Mouse (Mus musculus) lung, embryonic 16.5 days (tissue): ENCODE measurements at regions not wholly inside any gene's neighbourhood (a gene's known extent, or its start where the extent isn't known, plus 50 kb on each side); places are given as distances from the start of the nearest gene placed in this dataset.

Source experiments
- ATAC-seq: fragments of 200-750 bp; cut with Nextera tagmentation; 2 replicates; pipeline ENCODE4 v1.8.0; 2017; ENCODE audit warnings: low read depth, mild to moderate bottlenecking, moderate library complexity
- H3K27ac ChIP-seq: fragments of 300-500 bp; sonication (generic); 2 replicates; pipeline ENCODE4 v1.5.1; 2014; ENCODE audit warnings: mild to moderate bottlenecking, control low read depth, low read length
- H3K27me3 ChIP-seq: fragments of 300-500 bp; sonication (generic); 2 replicates; pipeline ENCODE4 v1.6.1; 2014; ENCODE audit warnings: low read depth, low read length, mixed read lengths; ENCODE audit not compliant: control insufficient read depth, insufficient read depth
- H3K36me3 ChIP-seq: fragments of 300-500 bp; sonication (generic); 2 replicates; pipeline ENCODE4 v1.6.1; 2014; ENCODE audit warnings: low read length; ENCODE audit not compliant: control insufficient read depth, insufficient read depth
- H3K4me1 ChIP-seq: fragments of 300-500 bp; sonication (generic); replicated peaks from 2 replicates; pipeline ENCODE4 v1.6.1; 2014; ENCODE audit warnings: low read length, mixed read lengths; ENCODE audit not compliant: control insufficient read depth, insufficient read depth
- H3K4me2 ChIP-seq: fragments of 300-500 bp; sonication (generic); 2 replicates; pipeline ENCODE4 v1.6.1; 2014; ENCODE audit warnings: low read depth, low read length, control low read depth
- H3K4me3 ChIP-seq: fragments of 300-500 bp; sonication (generic); 2 replicates; pipeline ENCODE4 v1.5.1; 2014; ENCODE audit warnings: mild to moderate bottlenecking, low read length, control low read depth
- H3K9ac ChIP-seq: fragments of 300-500 bp; sonication (generic); 2 replicates; pipeline ENCODE4 v1.6.1; 2014; ENCODE audit warnings: low read length, control low read depth
- H3K9me3 ChIP-seq: fragments of 300-500 bp; sonication (generic); 2 replicates; pipeline ENCODE4 v1.6.1; 2016; ENCODE audit warnings: low read length; ENCODE audit not compliant: control insufficient read depth
- WGBS: fragments of 180-500 bp; shearing (Covaris S2); extraction: QIAGEN DNeasy Blood & Tissue Kit; methylation state at CpG from one replicate; pipeline ENCODE4 v1.1.7; 2014; 5-methylcytosine and 5-hydroxymethylcytosine counted together

GRCm38 (mm10) chr13:71736821-71737345 lies 226.6 kb downstream of the Irx1 start:
- H3K4me1 ChIP-seq, result no peaks in the 10 kb centered on the region

GRCm38 (mm10) chr13:71734261-71734660 lies 229.3 kb downstream of the Irx1 start:
- Histone ChIP-seq H3K9ac (no peak overlapping the region), H3K4me2 (no peak overlapping the region), H3K27ac (no peak overlapping the region), H3K36me3 (no peaks in the 10 kb centered on the region), H3K4me3 (no peak overlapping the region), H3K27me3 (no peaks in the 10 kb centered on the region), H3K4me1 (no peaks in the 10 kb centered on the region), H3K9me3 (no peaks in the 10 kb centered on the region)
- WGBS, result 19% methylated on average over 12 of the region's 12 CpGs
- ATAC-seq, result peak; percentile 80

More at GRCm38 (mm10) chr13:71736821-71737345, 226.6 kb downstream of the Irx1 start:
- no peak overlapping the region for H3K4me2 ChIP-seq
- no peaks in the 10 kb centered on the region for H3K9me3 ChIP-seq
- no peaks in the 10 kb centered on the region for H3K27me3 ChIP-seq
- H3K9ac ChIP-seq, result no peak overlapping the region
- H3K27ac ChIP-seq, result no peak overlapping the region
- no peak overlapping the region for H3K4me3 ChIP-seq
- WGBS, result 53% methylated on average over 8 of the region's 8 CpGs
- peak; percentile 71; the same call in 1 of the 2 replicates for ATAC-seq
- H3K36me3 ChIP-seq, result no peaks in the 10 kb centered on the region

DNA sequence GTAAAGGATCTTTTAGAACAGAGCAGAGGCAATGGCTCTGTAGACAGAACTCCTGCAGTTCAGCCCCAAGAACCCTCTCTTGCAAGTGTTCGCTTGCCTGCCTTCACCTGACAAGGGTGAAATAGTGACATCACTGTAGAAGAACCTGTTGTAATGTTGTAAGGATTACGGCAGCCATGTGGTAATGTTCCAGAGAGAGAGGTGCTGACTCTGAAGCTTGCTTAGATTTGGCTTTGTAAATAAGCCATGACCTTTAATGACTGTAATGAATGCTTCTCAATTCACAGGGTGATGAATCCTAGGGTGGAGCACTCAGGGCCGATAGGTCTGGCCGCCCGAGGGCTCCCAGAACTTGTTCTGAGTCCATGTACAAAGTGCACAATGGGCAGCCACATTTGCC lies 230.2 kb downstream of the Irx1 start:
- no peak for ATAC-seq
- H3K4me1 ChIP-seq, result no peaks in the 10 kb centered on the region
- H3K27me3 ChIP-seq, result no peaks in the 10 kb centered on the region
- WGBS, result 76% methylated on average over 5 of the region's 5 CpGs
- H3K36me3 ChIP-seq, result no peaks in the 10 kb centered on the region
- H3K4me2 ChIP-seq, result no peak overlapping the region
- no peak overlapping the region for H3K9ac ChIP-seq
- no peak overlapping the region for H3K4me3 ChIP-seq
- H3K27ac ChIP-seq, result no peak overlapping the region
- no peaks in the 10 kb centered on the region for H3K9me3 ChIP-seq

GRCm38 (mm10) chr13:71732903-71733302 lies 230.6 kb downstream of the Irx1 start:
- Histone ChIP-seq H3K27me3 (no peaks in the 10 kb centered on the region), H3K4me1 (no peaks in the 10 kb centered on the region), H3K4me3 (no peak overlapping the region), H3K4me2 (no peak overlapping the region), H3K9ac (no peak overlapping the region), H3K36me3 (no peaks in the 10 kb centered on the region), H3K9me3 (no peaks in the 10 kb centered on the region), H3K27ac (no peak overlapping the region)
- WGBS, result 41% methylated on average over 1 of the region's 1 CpGs
- no peak for ATAC-seq

DNA sequence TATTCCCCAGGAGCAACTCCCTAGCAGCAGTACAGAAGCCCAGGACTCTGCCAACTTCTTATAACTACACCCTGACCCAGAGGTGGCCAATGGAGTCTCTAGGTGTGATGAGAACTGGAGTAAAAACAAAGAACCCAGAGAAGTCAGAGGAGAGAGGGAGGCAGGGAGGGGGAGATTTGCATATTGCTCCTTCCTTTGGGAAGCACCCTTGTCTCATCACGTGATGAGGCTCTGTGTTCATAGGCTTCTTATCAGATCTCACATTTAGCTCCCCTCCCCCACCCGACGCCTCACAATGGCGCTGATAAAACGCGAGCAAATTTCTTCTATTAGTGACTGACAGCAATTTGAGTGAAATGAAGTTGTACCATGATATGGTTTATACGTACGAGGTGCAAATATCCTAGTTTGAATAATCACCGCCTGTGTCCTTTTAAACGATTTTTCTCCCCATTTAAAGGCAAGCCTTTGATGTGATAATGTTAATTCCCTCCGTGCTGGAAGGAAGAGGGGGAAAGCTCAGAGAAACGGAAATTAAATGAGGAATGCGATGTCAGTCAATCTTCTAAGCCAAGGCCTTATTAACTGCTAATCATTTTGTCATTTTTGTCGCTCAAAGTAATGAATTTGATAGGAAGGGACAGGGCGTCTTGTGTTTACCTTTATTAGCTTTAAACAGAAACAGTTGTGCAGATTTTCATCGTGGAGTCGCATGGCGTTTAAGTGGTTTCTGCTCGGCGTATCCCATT lies 273.3 kb downstream of the Irx1 start:
- ATAC-seq, result no peak
- Histone ChIP-seq H3K9ac (no peak overlapping the region), H3K27me3 (no peaks in the 10 kb centered on the region), H3K4me3 (no peak overlapping the region), H3K27ac (no peak overlapping the region), H3K4me1 (no peaks in the 10 kb centered on the region), H3K4me2 (no peak overlapping the region), H3K9me3 (no peaks in the 10 kb centered on the region), H3K36me3 (no peaks in the 10 kb centered on the region)
- WGBS, result 33% methylated on average over 20 of the region's 20 CpGs

- no peak for ATAC-seq
- Histone ChIP-seq H3K27me3 (no peaks in the 10 kb centered on the region), H3K9me3 (no peaks in the 10 kb centered on the region), H3K27ac (no peak overlapping the region), H3K4me3 (no peak overlapping the region), H3K4me1 (no peaks in the 10 kb centered on the region), H3K9ac (no peak overlapping the region), H3K36me3 (no peaks in the 10 kb centered on the region), H3K4me2 (no peak overlapping the region)
- WGBS, result 62% methylated on average over 9 of the region's 9 CpGs
These were observed 274.3 kb downstream of the Irx1 start for GRCm38 (mm10) chr13:71689187-71689586.

DNA sequence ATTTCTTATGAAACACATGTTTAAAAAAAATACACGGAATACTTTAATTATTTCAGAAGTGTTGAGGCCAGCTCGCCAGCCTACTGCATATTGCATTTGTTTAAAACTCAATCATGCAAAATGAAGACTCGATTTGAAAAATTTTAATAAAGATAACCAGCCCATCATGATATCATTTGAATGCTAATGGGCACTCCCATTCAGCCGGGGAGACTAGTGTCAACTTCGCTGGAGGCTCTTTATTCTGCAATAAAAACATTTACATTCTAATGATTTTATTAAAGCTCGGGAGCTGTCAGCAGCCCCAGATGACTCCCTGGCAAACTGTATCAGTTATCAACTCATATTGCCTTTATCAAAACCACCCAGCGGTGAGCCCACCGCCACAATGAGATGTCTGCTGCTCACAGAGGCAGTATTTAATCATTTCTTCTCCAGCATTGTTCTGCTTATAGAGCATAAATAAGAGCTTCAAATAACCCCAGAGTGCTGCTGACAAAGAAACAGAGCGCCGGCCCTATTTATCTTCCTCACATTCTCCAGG lies 287.4 kb downstream of the Irx1 start:
- H3K4me1 ChIP-seq, result no peaks in the 10 kb centered on the region
- WGBS, result 78% methylated on average over 10 of the region's 10 CpGs
- H3K9me3 ChIP-seq, result no peaks in the 10 kb centered on the region
- H3K4me2 ChIP-seq, result no peak overlapping the region
- no peaks in the 10 kb centered on the region for H3K36me3 ChIP-seq
- ATAC-seq, result no peak
- H3K27ac ChIP-seq, result no peak overlapping the region
- H3K27me3 ChIP-seq, result no peaks in the 10 kb centered on the region
- H3K4me3 ChIP-seq, result no peak overlapping the region
- H3K9ac ChIP-seq, result no peak overlapping the region

GRCm38 (mm10) chr13:71669956-71670739 lies 293.4 kb downstream of the Irx1 start:
- Histone ChIP-seq H3K4me1 (0 out of 2 replicates have a peak, but pooled peaks cover 5% of the 10 kb centered on the region), H3K27ac (peak overlapping the region; percentile 59; the same call in 1 of the 2 replicates), H3K9ac (no peak overlapping the region), H3K4me2 (no peak overlapping the region), H3K9me3 (no peaks in the 10 kb centered on the region), H3K4me3 (no peak overlapping the region), H3K36me3 (no peaks in the 10 kb centered on the region), H3K27me3 (no peaks in the 10 kb centered on the region)
- ATAC-seq, result peak; percentile 84
- 52% methylated on average over 6 of the region's 6 CpGs for WGBS

GRCm38 (mm10) chr13:71668256-71668655 lies 295.3 kb downstream of the Irx1 start:
- WGBS, result 40% methylated on average over 2 of the region's 2 CpGs
- ATAC-seq, result no peak
- Histone ChIP-seq H3K27me3 (no peaks in the 10 kb centered on the region), H3K4me1 (0 out of 2 replicates have a peak, but pooled peaks cover 5% of the 10 kb centered on the region), H3K9ac (no peak overlapping the region), H3K4me2 (no peak overlapping the region), H3K9me3 (no peaks in the 10 kb centered on the region), H3K36me3 (no peaks in the 10 kb centered on the region), H3K27ac (no peak overlapping the region), H3K4me3 (no peak overlapping the region)
